Mouse (Mus musculus) left cerebral cortex, postnatal 14 days (tissue): ENCODE results near the gene Hoxa4. TPM values are rescaled to one million over a fixed set of nuclear protein-coding genes. Genes with fewer than 3 reads are reported as not detected.
A peak's percentile ranks its signal among the peaks of the same experiment; 100 is the strongest.

Experiments used
- DNase-seq, 2 experiments: peaks; one replicate each; pipeline ENCODE4 v3.0.0; 2021 to 2022; ENCODE audit warnings: low spot score in 2 of 2, mixed read lengths in 1 of 2
- intact Hi-C: fragments of 180-260 bp; cut with DNase I; formaldehyde crosslinking; loops from one replicate; pipeline ENCODE4 v1.15.1; 2025
- total RNA-seq, 2 experiments: library from RNA; stranded (reverse); gene quantifications; 2 replicates each; pipeline ENCODE4 v1.2.3; 2021

The Hoxa4 gene
- total RNA-seq, 2 experiments from 2014 or later, result not detected

- no peak for DNase-seq
- intact Hi-C loops, result loop anchor here (5.0 kb wide), 1 partner anchor 1048 kb away; no protein-coding TSS in a partner anchor
Observed at GRCm38 (mm10) chr6:52230516-52231165, 39.1 kb upstream of the Hoxa4 start, which contains the start of gene Hoxa9. TSS of gene Hoxa9 (minus strand) at chr6:52231089.

DNA sequence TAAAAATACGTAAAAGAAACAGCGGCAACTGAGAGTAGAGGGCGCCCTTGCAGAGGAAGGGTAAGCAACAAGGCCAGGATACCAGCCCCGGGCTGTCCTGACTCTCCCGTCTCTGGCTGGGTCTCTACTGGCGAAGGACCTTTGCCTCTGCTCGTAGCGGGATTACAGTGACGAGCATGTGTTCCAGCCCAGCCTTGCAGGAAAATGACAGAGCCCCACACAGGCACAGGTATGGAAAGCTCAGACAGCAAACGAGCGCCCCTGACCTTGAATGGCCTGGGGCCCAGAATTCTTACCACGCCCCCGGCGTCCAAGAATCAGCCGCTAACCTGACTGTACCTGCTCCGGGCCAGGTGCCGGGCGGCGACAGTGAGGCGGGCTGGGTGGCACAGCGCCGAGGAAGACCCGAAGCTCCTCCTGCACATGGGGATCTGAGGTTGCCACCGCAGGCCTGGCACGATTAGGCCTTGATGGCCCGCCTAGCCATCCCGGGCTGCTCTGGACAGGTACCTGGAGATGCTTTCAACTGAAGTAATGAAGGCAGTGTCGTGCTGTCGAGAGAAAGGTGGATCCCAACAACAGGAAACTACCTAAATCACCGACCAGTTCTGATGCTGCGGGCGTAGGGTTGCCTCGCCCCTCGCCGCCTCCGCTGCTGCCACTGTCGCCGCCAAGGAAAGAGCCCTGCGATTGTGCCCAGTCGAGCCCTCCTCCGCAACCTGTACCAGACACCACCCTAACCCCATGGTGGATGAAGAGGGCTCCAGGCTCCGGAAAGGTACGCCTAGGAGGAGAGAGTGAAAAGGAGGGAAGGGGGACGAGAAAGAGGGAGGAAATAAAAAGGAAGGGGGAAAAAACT is 38.2 kb upstream of the Hoxa4 start:
- intact Hi-C loops, result loop anchor here (5.0 to 10.0 kb wide), 2 partner anchors 1047 to 1425 kb away; no protein-coding TSS in a partner anchor
- DNase-seq, result no peak

- DNase-seq, result no peak
- intact Hi-C loops, result loop anchor here (10.0 kb wide), 1 partner anchor 1424 kb away; no protein-coding TSS in a partner anchor
Observed at GRCm38 (mm10) chr6:52228475-52229465, 37.2 kb upstream of the Hoxa4 start.

- DNase-seq, result no peak
Observed at GRCm38 (mm10) chr6:52227470-52228222, 36.1 kb upstream of the Hoxa4 start.

DNA sequence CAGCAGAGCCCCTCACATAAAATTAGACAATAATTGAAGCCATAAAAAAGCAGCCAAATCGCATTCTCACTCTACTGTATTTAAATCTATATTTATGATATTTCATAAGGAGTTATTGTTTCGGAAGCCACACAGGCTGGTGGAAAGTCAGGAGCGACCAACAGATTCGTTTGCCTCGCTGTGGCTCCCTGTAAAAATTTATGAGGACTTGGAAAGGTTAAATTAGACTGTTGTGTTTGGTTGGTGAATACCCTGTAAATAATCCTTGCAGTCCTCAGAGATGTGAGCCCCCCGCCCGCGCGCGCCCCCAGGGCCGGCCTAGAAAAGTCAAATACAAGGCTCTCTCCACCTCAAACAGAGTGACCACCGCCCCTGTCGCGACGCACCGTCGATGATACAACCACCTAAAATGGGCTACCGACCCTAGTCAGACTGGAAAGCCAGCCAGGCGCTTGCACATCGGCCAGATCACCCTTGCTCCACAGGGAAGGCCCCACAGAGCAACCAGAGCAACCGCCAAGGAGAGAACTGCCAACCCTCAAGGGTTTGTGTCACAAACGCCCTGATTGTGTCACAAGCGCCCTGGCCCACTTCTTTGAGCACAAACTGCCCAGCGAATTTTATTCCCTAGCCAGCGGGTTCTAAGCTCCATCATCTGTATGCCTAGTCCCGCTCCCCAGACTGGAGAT is 35.2 kb upstream of the Hoxa4 start:
- intact Hi-C loops, result loop anchor here (10.0 kb wide), 1 partner anchor 1422 kb away; no protein-coding TSS in a partner anchor
- DNase-seq, result no peak

More at GRCm38 (mm10) chr6:52227470-52228222, 36.1 kb upstream of the Hoxa4 start:
- intact Hi-C loops, result loop anchor here (10.0 kb wide), 1 partner anchor 1423 kb away; no protein-coding TSS in a partner anchor

GRCm38 (mm10) chr6:52225612-52226568 is 34.3 kb upstream of the Hoxa4 start:
- DNase-seq, result no peak
- intact Hi-C loops, result loop anchor here (10.0 kb wide), 1 partner anchor 1421 kb away; no protein-coding TSS in a partner anchor

GRCm38 (mm10) chr6:52224895-52225611 is 33.5 kb upstream of the Hoxa4 start:
- intact Hi-C loops, result loop anchor here (5.0 to 10.0 kb wide), 3 partner anchors 353 to 1420 kb away; no protein-coding TSS in a partner anchor
- DNase-seq, result no peak

- intact Hi-C loops, result loop anchor here (5.0 to 10.0 kb wide), 3 partner anchors 352 to 1419 kb away; no protein-coding TSS in a partner anchor
- no peak for DNase-seq
Observed at GRCm38 (mm10) chr6:52223939-52224760, 32.6 kb upstream of the Hoxa4 start.

DNA sequence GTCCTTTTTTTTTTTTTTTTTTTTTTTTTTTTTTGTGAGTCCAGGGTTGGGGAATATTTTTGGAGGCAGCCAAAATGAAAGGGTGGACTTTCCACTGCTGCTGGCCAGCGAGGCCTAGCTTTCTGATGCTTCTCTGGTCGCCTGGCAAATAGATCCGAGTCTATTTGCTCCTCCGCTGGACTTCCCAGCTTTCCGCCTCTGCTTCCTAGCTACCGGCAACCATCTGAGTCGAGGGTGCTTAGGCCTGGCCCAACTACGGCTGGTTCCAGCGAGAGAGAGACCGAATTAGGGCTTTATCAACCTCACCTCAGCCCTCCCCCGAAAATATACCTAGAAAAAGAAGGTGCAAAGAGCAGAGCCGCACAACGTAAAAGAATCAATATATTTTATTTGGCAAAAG is 31.2 kb upstream of the Hoxa4 start:
- intact Hi-C loops, result loop anchor here (5.0 to 10.0 kb wide), 3 partner anchors 350 to 1418 kb away; no protein-coding TSS in a partner anchor

DNA sequence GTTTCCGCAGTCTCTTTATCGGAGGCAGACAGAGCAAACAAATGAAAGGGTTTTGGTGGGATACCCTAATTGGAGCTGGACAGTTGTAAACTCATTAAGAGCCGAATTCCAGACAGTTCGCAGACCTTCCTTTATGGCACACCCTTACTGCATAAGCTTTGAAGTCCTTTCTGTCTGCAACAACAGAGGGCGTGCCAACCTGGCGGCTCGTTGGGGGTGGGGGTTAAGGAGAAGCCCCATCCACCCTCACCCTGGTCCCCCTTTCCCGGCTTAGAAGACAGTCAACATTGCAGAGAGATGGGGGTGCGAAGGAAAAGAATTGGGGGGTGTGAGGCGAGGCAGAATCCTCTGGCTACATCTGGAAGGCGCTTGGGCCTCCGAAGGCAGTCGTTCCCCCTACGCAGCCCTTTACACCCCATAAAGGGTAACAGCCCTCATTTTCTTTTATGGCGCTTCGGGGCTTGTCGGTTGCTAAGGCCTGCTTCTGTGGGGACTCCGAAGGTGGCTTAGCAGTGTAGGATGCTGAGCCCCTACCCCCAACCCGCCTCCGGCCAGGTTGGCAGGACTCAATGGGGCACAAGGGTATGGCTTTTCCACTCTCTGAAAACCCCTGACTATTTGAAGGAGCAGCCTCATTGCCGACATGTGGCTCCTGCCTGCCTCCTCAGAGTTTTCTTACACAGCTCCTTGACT is 30.6 kb upstream of the Hoxa4 start:
- intact Hi-C loops, result loop anchor here (5.0 to 10.0 kb wide), 3 partner anchors 350 to 1417 kb away; no protein-coding TSS in a partner anchor
- DNase-seq, result no peak

More for the DNA sequence above, 31.2 kb upstream of the Hoxa4 start:
- no peak for DNase-seq

GRCm38 (mm10) chr6:52221337-52221992 is 29.9 kb upstream of the Hoxa4 start, which contains the start of gene Hoxa7:
TSS of gene Hoxa7 (minus strand) at chr6:52221854.
- intact Hi-C loops, result loop anchor here (5.0 to 10.0 kb wide), 3 partner anchors 349 to 1417 kb away; no protein-coding TSS in a partner anchor
- peak; percentile 70 to 84 for DNase-seq

DNA sequence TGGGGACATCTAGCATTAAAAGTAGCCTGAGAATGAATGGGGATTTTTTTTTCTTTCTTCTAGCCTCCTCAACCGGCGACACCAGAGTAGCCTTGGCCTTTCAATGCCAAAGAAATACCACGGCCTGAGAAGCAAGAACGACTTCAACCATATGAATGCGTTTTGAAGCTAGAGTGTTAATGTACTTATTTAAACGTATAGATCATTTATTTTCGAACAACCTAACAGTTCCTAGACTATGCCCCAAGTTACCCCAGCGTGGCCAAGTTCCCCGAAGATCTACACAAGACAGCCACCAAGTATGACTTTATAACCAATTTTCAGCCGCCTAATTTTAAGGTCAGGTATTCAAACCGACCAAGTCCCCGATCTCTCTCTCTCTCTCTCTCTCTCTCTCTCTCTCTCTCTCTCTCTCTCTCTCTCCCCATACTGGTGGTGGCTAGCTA is 29.3 kb upstream of the Hoxa4 start:
- DNase-seq, result no peak
- intact Hi-C loops, result loop anchor here (5.0 to 10.0 kb wide), 3 partner anchors 349 to 1416 kb away; no protein-coding TSS in a partner anchor
